Mouse (Mus musculus) ES-E14 (cell line): ENCODE measurements at regions not wholly inside any gene's neighbourhood (a gene's known extent, or its start where the extent isn't known, plus 50 kb on each side); places are given as distances from the start of the nearest gene placed in this dataset.
A peak's percentile ranks its signal among the peaks of the same experiment; 100 is the strongest.

Experiments
- DNase-seq: peaks from one replicate; pipeline ENCODE4 v3.0.0-alpha.2; 2013; ENCODE audit warnings: low read depth, low spot score
- H3K27ac ChIP-seq: 2 replicates; pipeline ENCODE4 v1.5.1; 2012; ENCODE audit warnings: low read depth, mild to moderate bottlenecking, low read length, moderate library complexity, mixed read lengths; ENCODE audit not compliant: poor library complexity, insufficient read depth, severe bottlenecking
- H3K36me3 ChIP-seq: 2 replicates; pipeline ENCODE4 v1.6.1; 2012; ENCODE audit warnings: mild to moderate bottlenecking, low read length, moderate library complexity, mixed read lengths; ENCODE audit not compliant: control insufficient read depth, poor library complexity, insufficient read depth, severe bottlenecking
- H3K4me1 ChIP-seq, 2 experiments: fragments of 150-350 bp in 1 of 2; sonication (generic) in 1 of 2; 2 replicates each; pipeline ENCODE4 v1.6.1; 2012; ENCODE audit warnings: low read length in 2 of 2, mild to moderate bottlenecking in 1 of 2, mixed read lengths in 1 of 2; ENCODE audit not compliant: control insufficient read depth in 2 of 2, insufficient read depth in 2 of 2, poor library complexity in 1 of 2
- H3K4me3 ChIP-seq, 2 experiments: fragments of 150-350 bp in 1 of 2; sonication (generic) in 1 of 2; 2 replicates each; pipeline ENCODE4 v1.5.1; 2012; ENCODE audit warnings: low read length in 2 of 2, low read depth in 1 of 2, mild to moderate bottlenecking in 1 of 2, mixed read lengths in 1 of 2; ENCODE audit not compliant: insufficient read depth in 1 of 2, poor library complexity in 1 of 2, severe bottlenecking in 1 of 2
- H3K9ac ChIP-seq: 2 replicates; pipeline ENCODE4 v1.6.1; 2012; ENCODE audit warnings: low read depth, mild to moderate bottlenecking, low read length, mixed read lengths; ENCODE audit not compliant: poor library complexity, insufficient read depth, severe bottlenecking
- H3K9me3 ChIP-seq: fragments of 150-350 bp; sonication (generic); 2 replicates; pipeline ENCODE4 v1.6.1; 2012; ENCODE audit warnings: low read depth, mild to moderate bottlenecking, low read length; ENCODE audit not compliant: control insufficient read depth, insufficient read depth
- CHD2 ChIP-seq: IDR thresholded peaks from 2 replicates; pipeline ENCODE4 v1.6.1; 2014; ENCODE audit warnings: mild to moderate bottlenecking, low read depth, low read length, inconsistent platforms
- HCFC1 ChIP-seq: IDR thresholded peaks from 2 replicates; pipeline ENCODE4 v1.6.1; 2012; ENCODE audit warnings: low read length, inconsistent platforms, borderline replicate concordance; ENCODE audit not compliant: insufficient read depth
- MAFK ChIP-seq: IDR thresholded peaks from 2 replicates; pipeline ENCODE4 v1.6.1; 2014; ENCODE audit warnings: mild to moderate bottlenecking, low read depth, low read length, inconsistent platforms; ENCODE audit not compliant: insufficient read depth
- ZC3H11A ChIP-seq: IDR thresholded peaks from 2 replicates; pipeline ENCODE4 v1.6.1; 2012; ENCODE audit warnings: low read depth, mild to moderate bottlenecking, inconsistent platforms, low read length, borderline replicate concordance
- ZNF384 ChIP-seq: IDR thresholded peaks from 2 replicates; pipeline ENCODE4 v1.6.1; 2012; ENCODE audit warnings: low read depth, low read length, inconsistent platforms
- in situ Hi-C, 2 experiments: fragments of 600-800 bp; cut with MboI; formaldehyde crosslinking; loops; one replicate each; pipeline ENCODE4 v1.15.1; 2025; ENCODE audit warnings: low sequenced_read_pairs in 2 of 2, inconsistent platforms in 1 of 2; ENCODE audit not compliant: unreplicated experiment in 2 of 2

GRCm38 (mm10) chr6:118330496-118330895 lies 88.8 kb downstream of the Bms1 start:
- TF ChIP-seq MAFK, result no peak
- no peak for TF ChIP-seq HCFC1
- no peak for TF ChIP-seq CHD2
- no peak for TF ChIP-seq ZNF384
- no peak for TF ChIP-seq ZC3H11A
- Histone ChIP-seq H3K4me1 (no peaks in the 10 kb centered on the region), H3K9ac (no peak overlapping the region), H3K4me3 (no peak overlapping the region), H3K27ac (no peak overlapping the region), H3K36me3 (no peaks in the 10 kb centered on the region), H3K9me3 (no peaks in the 10 kb centered on the region)
- in situ Hi-C loops, result no loop called here
- no peak for DNase-seq

DNA sequence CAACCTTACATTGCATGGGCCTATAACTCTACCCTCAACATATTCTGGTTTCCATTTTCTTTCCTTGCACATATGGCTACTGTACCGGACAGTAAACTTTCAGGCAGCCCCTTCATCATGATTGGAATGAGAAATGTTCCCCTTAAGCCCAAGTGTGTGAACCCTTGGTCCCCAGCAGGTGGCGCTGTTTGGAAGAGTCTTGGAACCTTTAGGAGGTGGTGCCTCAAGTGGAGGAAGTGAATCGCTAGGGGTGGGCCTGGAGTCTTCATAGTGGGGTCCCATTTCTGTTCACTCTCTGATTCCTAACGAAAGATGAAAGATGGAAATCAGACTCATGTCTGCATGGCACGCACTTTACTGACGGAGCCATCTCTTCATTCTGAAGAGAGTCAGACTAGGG lies 91.8 kb downstream of the Bms1 start:
- Histone ChIP-seq H3K36me3 (no peaks in the 10 kb centered on the region), H3K9ac (no peak overlapping the region), H3K4me3 (no peak overlapping the region), H3K9me3 (no peaks in the 10 kb centered on the region), H3K4me1 (no peaks in the 10 kb centered on the region), H3K27ac (no peak overlapping the region)
- in situ Hi-C loops, result no loop called here
- DNase-seq, result peak; percentile 54
- TF ChIP-seq HCFC1 (no peak), ZC3H11A (peak; percentile 33; the same call in 1 of the 2 replicates)

- Histone ChIP-seq H3K4me1 (no peaks in the 10 kb centered on the region), H3K4me3 (no peak overlapping the region), H3K27ac (no peak overlapping the region), H3K36me3 (no peaks in the 10 kb centered on the region), H3K9ac (no peak overlapping the region), H3K9me3 (no peaks in the 10 kb centered on the region)
- no peak for TF ChIP-seq ZNF384
- TF ChIP-seq HCFC1, result no peak
- TF ChIP-seq CHD2, result no peak
- TF ChIP-seq MAFK, result no peak
- TF ChIP-seq ZC3H11A, result no peak
- in situ Hi-C loops, result no loop called here
- no peak for DNase-seq
These were observed 93.6 kb downstream of the Bms1 start for GRCm38 (mm10) chr6:118325681-118326080.

DNA sequence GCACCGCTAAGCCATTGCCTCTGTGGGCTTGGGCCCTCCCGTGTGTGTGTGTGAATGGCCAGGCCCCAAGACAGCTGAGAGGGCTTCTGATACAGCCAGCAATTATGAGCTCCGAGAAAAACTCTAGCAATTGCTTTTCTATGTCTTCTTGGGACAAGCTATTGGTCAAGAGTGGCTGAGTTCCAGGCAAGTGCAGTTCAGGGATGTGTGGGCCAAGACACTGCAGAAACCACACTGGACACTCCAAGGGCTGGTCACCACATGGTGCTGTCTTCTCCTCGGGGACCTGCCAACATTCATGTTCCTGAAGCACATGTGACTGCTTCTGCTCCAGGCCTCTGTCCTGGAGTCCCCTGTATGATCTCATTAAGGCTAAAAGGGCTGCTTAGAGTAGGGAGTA lies 94.7 kb downstream of the Bms1 start:
- no peaks in the 10 kb centered on the region for H3K36me3 ChIP-seq
- no peaks in the 10 kb centered on the region for H3K4me1 ChIP-seq
- DNase-seq, result no peak
- no peak overlapping the region for H3K9ac ChIP-seq
- H3K27ac ChIP-seq, result no peak overlapping the region
- in situ Hi-C loops, result no loop called here
- H3K9me3 ChIP-seq, result no peaks in the 10 kb centered on the region
- no peak for TF ChIP-seq HCFC1
- no peak for TF ChIP-seq ZC3H11A
- TF ChIP-seq CHD2, result no peak
- TF ChIP-seq ZNF384, result no peak
- TF ChIP-seq MAFK, result no peak
- no peak overlapping the region for H3K4me3 ChIP-seq

DNA sequence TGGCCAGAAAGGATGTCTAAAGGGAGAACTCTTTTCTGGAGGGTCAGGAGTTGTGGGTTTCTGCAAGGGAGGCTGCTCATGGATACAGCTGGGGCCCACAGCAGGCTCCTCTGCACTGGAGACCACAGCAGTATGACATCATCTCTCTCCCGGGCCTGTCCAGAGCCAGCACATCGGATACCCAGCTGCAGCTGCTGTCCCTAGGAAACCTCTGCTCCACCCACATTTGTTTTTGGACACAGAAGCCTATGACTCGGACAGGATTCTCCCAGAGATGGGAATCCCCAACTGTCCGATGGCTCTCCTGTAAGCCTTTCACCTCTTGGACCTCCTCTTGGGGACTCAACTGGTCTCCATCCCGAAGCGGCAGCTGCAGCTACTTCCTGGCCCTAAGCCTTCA lies 96.2 kb downstream of the Bms1 start:
- no peak overlapping the region for H3K9ac ChIP-seq
- no peaks in the 10 kb centered on the region for H3K36me3 ChIP-seq
- no peak overlapping the region for H3K4me3 ChIP-seq
- DNase-seq, result no peak
- no peak overlapping the region for H3K27ac ChIP-seq
- in situ Hi-C loops, result no loop called here
- no peaks in the 10 kb centered on the region for H3K9me3 ChIP-seq
- no peaks in the 10 kb centered on the region for H3K4me1 ChIP-seq
- TF ChIP-seq CHD2 (no peak), HCFC1 (no peak), MAFK (no peak), ZC3H11A (no peak), ZNF384 (no peak)
